Mouse (Mus musculus) liver, embryonic 14.5 days (tissue): ENCODE data around the gene Grm7. TPM values are rescaled to one million over a fixed set of nuclear protein-coding genes. Genes with fewer than 3 reads are reported as not detected.

ENCODE experiments used
- ATAC-seq: fragments of 200-750 bp; cut with Nextera tagmentation; 2 replicates; pipeline ENCODE4 v1.8.0; 2017; ENCODE audit warnings: moderate number of reproducible peaks, mild to moderate bottlenecking, moderate library complexity; ENCODE audit not compliant: insufficient read depth
- DNase-seq, 3 experiments: peaks; one replicate each; pipeline ENCODE4 v3.0.0-alpha.2; 2012 to 2013; ENCODE audit warnings: low read depth in 3 of 3, low spot score in 3 of 3
- H3K27ac ChIP-seq: fragments of 300-500 bp; sonication (generic); 2 replicates; pipeline ENCODE4 v1.5.1; 2014; ENCODE audit warnings: moderate library complexity, mild to moderate bottlenecking, control low read depth, inconsistent platforms
- H3K27me3 ChIP-seq: fragments of 300-500 bp; sonication (generic); 2 replicates; pipeline ENCODE4 v1.6.1; 2014; ENCODE audit warnings: mild to moderate bottlenecking, low read length, moderate library complexity; ENCODE audit not compliant: control insufficient read depth, insufficient read depth
- H3K36me3 ChIP-seq: fragments of 300-500 bp; sonication (generic); replicated peaks from 2 replicates; pipeline ENCODE4 v1.6.1; 2014; ENCODE audit warnings: low read depth; ENCODE audit not compliant: control insufficient read depth, insufficient read depth
- H3K4me1 ChIP-seq, 2 experiments: fragments of 200-500 bp in 1 of 2; fragments of 300-500 bp in 1 of 2; sonication (generic) in 1 of 2; replicated peaks; 2 replicates each; pipeline ENCODE4 v1.6.1; 2012 to 2014; ENCODE audit warnings: antibody characterized with exemption in 1 of 2, inconsistent platforms in 1 of 2, low read length in 1 of 2; ENCODE audit not compliant: control insufficient read depth in 2 of 2, insufficient read depth in 2 of 2
- H3K4me2 ChIP-seq: fragments of 300-500 bp; sonication (generic); 2 replicates; pipeline ENCODE4 v1.6.1; 2014; ENCODE audit warnings: low read depth, mild to moderate bottlenecking, control low read depth, moderate library complexity
- H3K4me3 ChIP-seq, 2 experiments: fragments of 200-500 bp in 1 of 2; fragments of 300-500 bp in 1 of 2; sonication (generic) in 1 of 2; 2 replicates each; pipeline ENCODE4 v1.5.1; 2012 to 2014; ENCODE audit warnings: low read depth in 2 of 2, low read length in 2 of 2, mild to moderate bottlenecking in 2 of 2, control low read depth in 1 of 2, inconsistent platforms in 1 of 2, moderate library complexity in 1 of 2; ENCODE audit not compliant: insufficient read depth in 1 of 2
- H3K9ac ChIP-seq: fragments of 300-500 bp; sonication (generic); replicated peaks from 2 replicates; pipeline ENCODE4 v1.6.1; 2014; ENCODE audit warnings: mild to moderate bottlenecking, control low read depth, moderate library complexity
- H3K9me3 ChIP-seq: fragments of 300-500 bp; sonication (generic); 2 replicates; pipeline ENCODE4 v1.6.1; 2016; ENCODE audit warnings: low read length, mixed read lengths; ENCODE audit not compliant: control insufficient read depth
- CTCF ChIP-seq: IDR thresholded peaks from 2 replicates; pipeline ENCODE4 v1.5.1; 2016; ENCODE audit warnings: antibody characterized with exemption, low read depth, control low read depth
- EP300 ChIP-seq: IDR thresholded peaks from 2 replicates; pipeline ENCODE4 v1.6.1; 2016; ENCODE audit warnings: antibody characterized with exemption, low read depth
- WGBS: fragments of 180-500 bp; shearing (Covaris S2); extraction: QIAGEN DNeasy Blood & Tissue Kit; methylation state at CpG from one replicate; pipeline ENCODE4 v1.1.7; 2014; ENCODE audit not compliant: insufficient replicate concordance; 5-methylcytosine and 5-hydroxymethylcytosine counted together
- polyA plus RNA-seq, 2 experiments: library from polyadenylated mRNA; depleted of rRNA in 1 of 2; stranded (reverse) in 1 of 2; unstranded in 1 of 2; fragments of >200 nt; fragmentation: Nextera tagmentation in 1 of 2; extraction: Ambion mirVana in 1 of 2; gene quantifications; 2 replicates each; pipeline versions ENCODE4 v1.2.1 to v1.2.3; 2012 to 2014

The Grm7 gene
- polyA plus RNA-seq, 2 experiments: 0.01 TPM; not detected in 1

- Histone ChIP-seq H3K27ac (no peak overlapping the region), H3K4me3 (no peak overlapping the region), H3K9me3 (no peaks in the 10 kb centered on the region; the same call in 1 of the 2 replicates), H3K4me2 (no peak overlapping the region), H3K9ac (no peak overlapping the region), H3K36me3 (no peaks in the 10 kb centered on the region), H3K4me1 (no peaks in the 10 kb centered on the region), H3K27me3 (no peaks in the 10 kb centered on the region)
- DNase-seq (no peak), ATAC-seq (no peak)
- TF ChIP-seq CTCF (no peak), EP300 (no peak)
- WGBS: 63% methylated on average over 8 of the region's 8 CpGs
Measured at GRCm38 (mm10) chr6:111408750-111409149, 763.4 kb downstream of the Grm7 start.

DNA sequence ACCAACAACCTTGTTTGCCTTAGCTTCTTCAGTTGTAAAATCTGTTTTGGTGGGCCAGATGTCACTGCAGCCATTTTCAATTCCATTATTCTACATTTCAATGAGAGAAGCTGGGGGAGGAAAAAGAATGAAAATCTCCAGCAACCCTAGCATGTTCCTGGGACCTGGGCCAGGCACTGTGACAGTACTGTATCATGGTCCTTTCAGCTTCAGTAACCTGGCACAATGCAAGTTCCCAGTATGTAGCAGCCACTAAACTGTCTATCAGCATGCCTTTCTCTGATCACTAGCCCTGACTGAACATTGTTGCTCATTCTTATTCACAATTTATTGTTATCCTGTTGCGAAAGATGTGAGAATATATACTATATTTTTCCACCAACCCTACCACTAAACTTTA lies 779.4 kb downstream of the Grm7 start:
- no peaks in the 10 kb centered on the region for H3K36me3 ChIP-seq
- no peak overlapping the region for H3K4me3 ChIP-seq
- H3K9ac ChIP-seq: no peak overlapping the region
- TF ChIP-seq CTCF: no peak
- no peak for TF ChIP-seq EP300
- ATAC-seq (no peak), DNase-seq (no peak)
- no peak overlapping the region for H3K4me2 ChIP-seq
- H3K4me1 ChIP-seq: no peaks in the 10 kb centered on the region
- no peak overlapping the region for H3K27ac ChIP-seq
- no peaks in the 10 kb centered on the region for H3K27me3 ChIP-seq
- WGBS: 52% methylated on average over 1 of the region's 1 CpGs
- H3K9me3 ChIP-seq: no peaks in the 10 kb centered on the region

- ATAC-seq (no peak), DNase-seq (no peak)
- 52% methylated on average over 2 of the region's 2 CpGs for WGBS
- Histone ChIP-seq H3K9me3 (no peaks in the 10 kb centered on the region), H3K9ac (no peak overlapping the region), H3K27ac (no peak overlapping the region), H3K4me2 (no peak overlapping the region), H3K36me3 (no peaks in the 10 kb centered on the region), H3K4me1 (no peaks in the 10 kb centered on the region), H3K4me3 (no peak overlapping the region), H3K27me3 (no peaks in the 10 kb centered on the region)
- no peak for TF ChIP-seq CTCF
- TF ChIP-seq EP300: no peak
Measured at GRCm38 (mm10) chr6:111446228-111446627, 800.8 kb downstream of the Grm7 start.

GRCm38 (mm10) chr6:111447851-111448250 lies 802.5 kb downstream of the Grm7 start:
- Histone ChIP-seq H3K36me3 (no peaks in the 10 kb centered on the region), H3K4me2 (no peak overlapping the region), H3K9ac (no peak overlapping the region), H3K27ac (no peak overlapping the region), H3K4me3 (no peak overlapping the region), H3K27me3 (no peaks in the 10 kb centered on the region), H3K4me1 (no peaks in the 10 kb centered on the region), H3K9me3 (no peaks in the 10 kb centered on the region)
- no peak for ATAC-seq
- TF ChIP-seq CTCF (no peak), EP300 (no peak)
- DNase-seq: no peak

DNA sequence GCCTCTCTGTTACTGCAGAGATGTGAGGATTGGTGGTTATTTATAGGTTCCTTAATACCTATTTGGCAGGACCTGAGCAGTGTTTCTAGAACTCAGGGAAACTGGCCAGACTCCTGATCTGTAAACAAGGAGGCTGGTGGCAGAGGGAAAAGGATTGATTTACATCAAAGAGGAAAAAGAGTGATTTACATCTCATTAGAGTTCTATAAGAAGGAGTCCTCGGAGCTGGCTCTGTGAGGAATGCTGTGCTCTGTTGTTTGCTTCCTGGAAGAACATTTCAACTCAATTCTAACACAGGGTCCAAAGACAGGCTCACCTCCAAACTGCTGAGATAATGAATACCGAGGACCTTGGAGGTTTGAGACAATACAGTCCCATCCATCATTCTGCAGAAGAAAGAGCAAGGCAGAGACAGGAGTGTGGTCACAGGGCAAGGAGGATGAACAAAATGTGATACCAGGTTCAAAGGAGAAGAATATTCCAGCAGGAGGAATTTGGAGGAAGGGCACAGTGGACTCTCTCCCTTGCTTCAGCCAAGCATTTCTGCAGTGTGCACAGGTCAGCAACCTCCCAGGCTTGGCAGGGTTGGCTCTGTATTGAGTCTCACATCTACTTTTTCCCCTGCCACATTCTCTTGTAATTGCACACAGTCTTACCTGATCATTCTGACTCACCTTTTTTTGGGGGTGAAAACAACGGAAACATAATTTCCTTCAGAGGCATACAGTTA lies 803.8 kb downstream of the Grm7 start:
- Histone ChIP-seq H3K27me3 (no peaks in the 10 kb centered on the region), H3K4me1 (no peaks in the 10 kb centered on the region), H3K36me3 (no peaks in the 10 kb centered on the region), H3K9ac (no peak overlapping the region), H3K27ac (no peak overlapping the region), H3K9me3 (no peaks in the 10 kb centered on the region), H3K4me3 (no peak overlapping the region), H3K4me2 (no peak overlapping the region)
- TF ChIP-seq CTCF (no peak), EP300 (no peak)
- WGBS: 33% methylated on average over 3 of the region's 3 CpGs
- ATAC-seq: no peak
- DNase-seq: no peak
